In genomic region chr14:14348674-14349401, GRCm38 (mm10) we compare ENCODE assay signal across 12 mouse cellular contexts. TPM values are rescaled to one million over a fixed set of nuclear protein-coding genes. Genes with fewer than 3 reads are reported as not detected.
DNase-seq lines count a peak whose midpoint lies in the region; ATAC-seq and TF ChIP-seq lines count a peak whose summit lies in the region.
"Had no signal": no experiment of that assay in that cellular context is flagged by ENCODE, and none has a peak within 500 bp of the region (broad histone marks: within the 10 kb centered on the region; RNA-seq: fewer than 3 reads in every experiment).

No protein-coding gene starts in this region.

- H3K4me3 ChIP-seq in lung, adult 2 months (replicated peaks; ENCODE audit: extremely low read depth, low read depth, low read length): no peak overlapping the region
- H3K4me3 ChIP-seq in hindbrain, postnatal 0 days (ENCODE audit: low read length): no peak overlapping the region
- H3K4me3 ChIP-seq: erythroblast, embryonic 14.5 days had no signal

- ATAC-seq in hindbrain, postnatal 0 days: no peak
- ATAC-seq in inflammation-experienced regulatory T-cells, adult 6 months: no peak

- H3K9ac ChIP-seq in hindbrain, postnatal 0 days (replicated peaks; ENCODE audit: low read length): no peak overlapping the region

- peak; percentile 49 to 52 for DNase-seq in frontal cortex, postnatal 10 days (ENCODE audit: low spot score in 2 of 2)
- no peak for DNase-seq in frontal cortex, postnatal 36 days (ENCODE audit: low spot score in 2 of 2)
- peak; percentile 2 to 6 for DNase-seq in lung, adult 18-20 months
- no peak for DNase-seq in lung, adult 2 months
- DNase-seq in cerebellum, adult 9-10 months: peak; percentile 42
- DNase-seq in right cerebral cortex, postnatal 25 days: peak; percentile 13
- DNase-seq in hindbrain, postnatal 0 days (ENCODE audit: low spot score): no peak

- no peak for TF ChIP-seq CTCF in lung, adult 2 months (IDR thresholded peaks at IDR 0.05; ENCODE audit: insufficient read depth, low read length)
- no peak for TF ChIP-seq CTCF in hindbrain, postnatal 0 days (IDR thresholded peaks at IDR 0.05; ENCODE audit: low read depth)

- H3K27ac ChIP-seq in hindbrain, postnatal 0 days: no peak overlapping the region
- H3K27ac ChIP-seq: macrophage had no signal

- H3K4me2 ChIP-seq in hindbrain, postnatal 0 days (ENCODE audit: low read depth, low read length): no peak overlapping the region

- WGBS in lung, adult 2 months: 96% methylated on average over 26 of the region's 26 CpGs
- 91% methylated on average over 26 of the region's 26 CpGs for WGBS in hindbrain, postnatal 0 days

- TF ChIP-seq POLR2A in lung, adult 2 months (IDR thresholded peaks at IDR 0.05; ENCODE audit: borderline replicate concordance, extremely low read depth, low read depth, low read length): no peak

- no peaks in the 10 kb centered on the region for H3K36me3 ChIP-seq in hindbrain, postnatal 0 days (ENCODE audit: insufficient read depth, low read length)

- H3K9me3 ChIP-seq in hindbrain, postnatal 0 days (ENCODE audit: low read length): peaks cover 13% of the 10 kb centered on the region; the same call in 1 of the 2 replicates

- H3K27me3 ChIP-seq in hindbrain, postnatal 0 days (ENCODE audit: insufficient read depth, low read length): no peaks in the 10 kb centered on the region

- H3K4me1 ChIP-seq in lung, adult 2 months (ENCODE audit: control insufficient read depth, insufficient read depth, low read length): peaks cover 3% of the 10 kb centered on the region; the same call in 1 of the 2 replicates
- no peaks in the 10 kb centered on the region for H3K4me1 ChIP-seq in hindbrain, postnatal 0 days (ENCODE audit: insufficient read depth, low read length)

RNA-seq across cellular contexts. Expression of gene Il3ra, which starts 2.8 kb away (rescaled TPM):
- 89.7 and 119 TPM in 2 replicates for polyA plus RNA-seq in lung, adult 2 months (2012; rRNA removed)
- 3.8 and 11.0 TPM in 2 replicates for total RNA-seq in hindbrain, postnatal 0 days (2014; rRNA removed)
- 2.3 and 2.4 TPM in 2 replicates for polyA plus RNA-seq in hindbrain, postnatal 0 days (2015; fragmentation: Nextera tagmentation; extraction: Ambion mirVana)
- 1 to 10 TPM; 3.6 to 10.0 (median 4.1) TPM for polyA plus RNA-seq in inflammation-experienced regulatory T-cells, adult 6 months (2017; shearing (Covaris generic))

RNA-seq across cellular contexts. Expression of gene Olfr31, which starts 26.2 kb away (rescaled TPM):
- polyA plus RNA-seq in lung, adult 2 months (2012; rRNA removed): not detected in 2 replicates
- total RNA-seq in hindbrain, postnatal 0 days (2014; rRNA removed): not detected in 2 replicates
- 0.05 and 0.30 TPM in 2 replicates for polyA plus RNA-seq in hindbrain, postnatal 0 days (2015; fragmentation: Nextera tagmentation; extraction: Ambion mirVana)
- under 1 TPM in 1 of 3 experiments, not detected in 2; 0.13 TPM for polyA plus RNA-seq in inflammation-experienced regulatory T-cells, adult 6 months (2017; shearing (Covaris generic))
- polyA plus RNA-seq: erythroblast, embryonic 14.5 days; heart, postnatal 0 days; macrophage had no signal

RNA-seq across cellular contexts. Expression of gene Olfr721-ps1, which starts 52.3 kb away (rescaled TPM):
- not detected in 2 replicates for polyA plus RNA-seq in lung, adult 2 months (2012; rRNA removed)
- total RNA-seq in hindbrain, postnatal 0 days (2014; rRNA removed): not detected in 2 replicates
- polyA plus RNA-seq in hindbrain, postnatal 0 days (2015; fragmentation: Nextera tagmentation; extraction: Ambion mirVana): not detected in 2 replicates
- not detected for polyA plus RNA-seq in inflammation-experienced regulatory T-cells, adult 6 months (2017; shearing (Covaris generic))
- polyA plus RNA-seq: erythroblast, embryonic 14.5 days; heart, postnatal 0 days; macrophage; testis, adult 2 months had no signal

Comparison
In these comparisons a context has a peak if more than half of its experiments do, and no peak if none do; other contexts are left out.
1. DNase-seq: peak in frontal cortex, postnatal 10 days (2 of 2), lung, adult 18-20 months (2 of 2), cerebellum, adult 9-10 months (single experiment) and right cerebral cortex, postnatal 25 days (single experiment); none in frontal cortex, postnatal 36 days (0 of 2), lung, adult 2 months (single experiment) and hindbrain, postnatal 0 days (single experiment).